Mouse (Mus musculus): Measurements from ENCODE around the gene Cep131. TPM values are rescaled to one million over a fixed set of nuclear protein-coding genes. Genes with fewer than 3 reads are reported as not detected.

Cep131 gene
- polyA plus RNA-seq, 1 experiment from 2014 or later, result 53.2 TPM

- H3K9ac ChIP-seq (replicated peaks), result peak overlapping the region; percentile 18; the same call in 1 of the 2 replicates
These were observed 66.8 kb downstream of the Cep131 start for GRCm38 (mm10) chr11:120019542-120020440.

GRCm38 (mm10) chr11:120017011-120017410 is 69.6 kb downstream of the Cep131 start:
- no peak overlapping the region for H3K4me2 ChIP-seq
- H3K36me3 ChIP-seq, result peaks cover 2% of the 10 kb centered on the region; the same call in 1 of the 2 replicates
- H3K27ac ChIP-seq, result no peak overlapping the region
- H3K4me1 ChIP-seq (replicated peaks), result peaks cover 32% of the 10 kb centered on the region
- no peaks in the 10 kb centered on the region for H3K9me3 ChIP-seq
- WGBS, result 85% methylated on average over 8 of the region's 8 CpGs
- no peak overlapping the region for H3K4me3 ChIP-seq (replicated peaks)
- peaks cover 8% of the 10 kb centered on the region for H3K27me3 ChIP-seq
- no peak for ATAC-seq (ENCODE audit: insufficient number of reproducible peaks, insufficient read depth, low FRiP score, low TSS enrichment, low read depth)
- no peak overlapping the region for H3K9ac ChIP-seq (replicated peaks)

More at GRCm38 (mm10) chr11:120019542-120020440, 66.8 kb downstream of the Cep131 start:
- no peaks in the 10 kb centered on the region for H3K9me3 ChIP-seq
- 61% methylated on average over 23 of the region's 23 CpGs for WGBS
- no peaks in the 10 kb centered on the region for H3K27me3 ChIP-seq
- ATAC-seq (ENCODE audit: insufficient number of reproducible peaks, insufficient read depth, low FRiP score, low TSS enrichment, low read depth), result no peak
- no peak overlapping the region for H3K4me3 ChIP-seq (replicated peaks)
- no peaks in the 10 kb centered on the region for H3K36me3 ChIP-seq
- 0 out of 2 replicates have a peak overlapping the region, but pooled peaks have one; percentile 50 for H3K27ac ChIP-seq
- H3K4me1 ChIP-seq (replicated peaks), result peaks cover 36% of the 10 kb centered on the region
- no peak overlapping the region for H3K4me2 ChIP-seq

GRCm38 (mm10) chr11:120014758-120015157 is 71.9 kb downstream of the Cep131 start:
- H3K4me1 ChIP-seq (replicated peaks), result peaks cover 25% of the 10 kb centered on the region
- H3K9me3 ChIP-seq, result no peaks in the 10 kb centered on the region
- H3K4me2 ChIP-seq, result no peak overlapping the region
- H3K9ac ChIP-seq (replicated peaks), result no peak overlapping the region
- H3K27ac ChIP-seq, result no peak overlapping the region
- H3K36me3 ChIP-seq, result peaks cover 10% of the 10 kb centered on the region; the same call in 1 of the 2 replicates
- no peak overlapping the region for H3K4me3 ChIP-seq (replicated peaks)
- WGBS, result 95% methylated on average over 4 of the region's 4 CpGs
- peaks cover 24% of the 10 kb centered on the region for H3K27me3 ChIP-seq
- no peak for ATAC-seq (ENCODE audit: insufficient number of reproducible peaks, insufficient read depth, low FRiP score, low TSS enrichment, low read depth)

MicroRNAs encoded within 50 kb of the gene (microRNA counts, 519-probe panel; counts per million panel counts)
- not detected for microRNA mmu-miR-338-3p
- microRNA mmu-miR-338-5p, result not detected

Small RNA genes within 50 kb of the gene (microRNA-seq; reads per million reads assigned to microRNA genes)
- gene Gm25948 (not detected), gene Mir3065 (not detected), gene Mir338 (not detected)

Other genes starting within 250 kb of the Cep131 start
- 105 and 115 TPM in 2 replicates for gene Chmp6, start 173.4 kb downstream of the Cep131 start, polyA plus RNA-seq (2016; fragmentation: Nextera tagmentation; extraction: Ambion mirVana)
- gene Baiap2, start 144.1 kb downstream of the Cep131 start, polyA plus RNA-seq (2016; fragmentation: Nextera tagmentation; extraction: Ambion mirVana), result 17.0 and 17.5 TPM in 2 replicates
- 5.4 and 6.9 TPM in 2 replicates for gene Aatk, start 39.7 kb downstream of the Cep131 start, polyA plus RNA-seq (2016; fragmentation: Nextera tagmentation; extraction: Ambion mirVana)
- gene Tepsin, start 11.9 kb upstream of the Cep131 start, polyA plus RNA-seq (2016; fragmentation: Nextera tagmentation; extraction: Ambion mirVana), result 17.0 and 18.3 TPM in 2 replicates
- 67.5 and 71.9 TPM in 2 replicates for gene Ndufaf8, start 12.1 kb upstream of the Cep131 start, polyA plus RNA-seq (2016; fragmentation: Nextera tagmentation; extraction: Ambion mirVana)
- 84.7 and 86.8 TPM in 2 replicates for gene Slc38a10, start 64.5 kb upstream of the Cep131 start, polyA plus RNA-seq (2016; fragmentation: Nextera tagmentation; extraction: Ambion mirVana)
- 18.3 and 18.5 TPM in 2 replicates for gene Bahcc1, start 146.1 kb upstream of the Cep131 start, polyA plus RNA-seq (2016; fragmentation: Nextera tagmentation; extraction: Ambion mirVana)